Mouse (Mus musculus) liver, embryonic 16.5 days (tissue): ENCODE results near the gene Cyp2c54. TPM values are rescaled to one million over a fixed set of nuclear protein-coding genes. Genes with fewer than 3 reads are reported as not detected.
"Not testable (repeated sequence)": the region's sequence is repeated elsewhere in the genome, so short reads cannot be mapped to it uniquely, and the experiment has no call there.

Experiments
- ATAC-seq: fragments of 200-750 bp; cut with Nextera tagmentation; 2 replicates; pipeline ENCODE4 v1.8.0; 2017; ENCODE audit warnings: low read depth, mild to moderate bottlenecking, moderate number of reproducible peaks, moderate library complexity
- H3K27ac ChIP-seq: fragments of 300-500 bp; sonication (generic); 2 replicates; pipeline ENCODE4 v1.5.1; 2014; ENCODE audit warnings: mild to moderate bottlenecking, low read length
- H3K27me3 ChIP-seq: fragments of 300-500 bp; sonication (generic); 2 replicates; pipeline ENCODE4 v1.6.1; 2014; ENCODE audit warnings: low read depth, low read length, mixed read lengths; ENCODE audit not compliant: control insufficient read depth, insufficient read depth
- H3K36me3 ChIP-seq: fragments of 300-500 bp; sonication (generic); 2 replicates; pipeline ENCODE4 v1.6.1; 2014; ENCODE audit warnings: mild to moderate bottlenecking; ENCODE audit not compliant: control insufficient read depth, insufficient read depth
- H3K4me1 ChIP-seq: fragments of 300-500 bp; sonication (generic); 2 replicates; pipeline ENCODE4 v1.6.1; 2014; ENCODE audit warnings: low read depth, low read length, mixed read lengths; ENCODE audit not compliant: control insufficient read depth
- H3K4me2 ChIP-seq: fragments of 300-500 bp; sonication (generic); 2 replicates; pipeline ENCODE4 v1.6.1; 2014; ENCODE audit warnings: low read depth, low read length, mixed read lengths
- H3K4me3 ChIP-seq: fragments of 300-500 bp; sonication (generic); 2 replicates; pipeline ENCODE4 v1.5.1; 2014; ENCODE audit warnings: low read depth, mild to moderate bottlenecking, low read length
- H3K9ac ChIP-seq: fragments of 300-500 bp; sonication (generic); 2 replicates; pipeline ENCODE4 v1.6.1; 2014; ENCODE audit warnings: low read depth, low read length
- H3K9me3 ChIP-seq: fragments of 300-500 bp; sonication (generic); replicated peaks from 2 replicates; pipeline ENCODE4 v1.6.1; 2016; ENCODE audit warnings: low read length; ENCODE audit not compliant: control insufficient read depth
- WGBS: fragments of 180-500 bp; shearing (Covaris S2); extraction: QIAGEN DNeasy Blood & Tissue Kit; methylation state at CpG from one replicate; pipeline ENCODE4 v1.1.7; 2014; ENCODE audit not compliant: insufficient replicate concordance; 5-methylcytosine and 5-hydroxymethylcytosine counted together
- polyA plus RNA-seq: library from polyadenylated mRNA; unstranded; fragments of >200 nt; fragmentation: Nextera tagmentation; extraction: Ambion mirVana; gene quantifications from 2 replicates; pipeline ENCODE4 v1.2.1, GENCODE M21; 2015

Gene Cyp2c54
- polyA plus RNA-seq: not detected in 2 replicates

DNA sequence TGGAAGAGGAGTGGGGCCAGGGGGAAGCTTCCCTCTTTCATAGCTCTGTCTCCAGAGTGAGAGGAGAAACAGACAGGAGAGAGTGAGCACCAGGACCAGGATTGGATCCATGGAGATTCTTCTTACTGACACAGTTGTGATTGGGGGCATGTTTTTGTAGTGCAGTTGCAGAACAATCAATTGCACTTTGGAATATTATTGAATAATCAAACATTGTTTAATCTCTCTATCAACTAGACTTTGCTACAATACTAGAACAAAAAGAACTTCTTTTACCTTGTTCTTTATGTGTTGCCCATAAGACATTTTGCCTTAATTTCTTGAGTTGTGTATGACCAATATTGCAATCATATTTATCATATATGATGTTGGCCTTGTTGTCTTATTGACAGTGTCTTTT, at the start of gene Cyp2c54:
Gene Cyp2c54 (minus strand): TSS at position 127 of the 400 bp plus-strand sequence.
- Histone ChIP-seq H3K27ac (no peak within 1 kb of the TSS), H3K9ac (no peak within 1 kb of the TSS), H3K4me2 (no peak within 1 kb of the TSS), H3K27me3 (no peaks in the 10 kb centered on the region), H3K9me3 (no peaks in the 10 kb centered on the region), H3K36me3 (no peaks in the 10 kb centered on the region), H3K4me1 (no peaks in the 10 kb centered on the region), H3K4me3 (no peak within 1 kb of the TSS)
- no peak for ATAC-seq

DNA sequence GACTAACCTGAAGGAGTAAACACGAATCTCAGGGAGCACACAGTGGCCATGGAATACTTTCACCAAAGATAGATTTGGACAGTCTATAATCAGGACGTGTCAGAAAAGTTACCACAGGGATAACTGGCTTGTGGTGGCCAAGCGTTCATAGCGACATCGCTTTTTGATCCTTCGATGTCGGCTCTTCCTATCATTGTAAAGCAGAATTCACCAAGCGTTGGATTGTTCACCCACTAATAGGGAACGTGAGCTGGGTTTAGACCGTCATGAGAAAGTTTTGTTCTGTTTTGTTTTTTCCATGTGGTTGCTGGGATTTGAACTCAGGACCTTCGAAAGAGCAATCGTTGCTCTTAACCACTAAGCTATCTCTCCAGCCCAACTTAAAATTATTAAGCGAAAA, 46.0 kb upstream of the Cyp2c54 start:
- WGBS: 68% methylated on average over 13 of the region's 13 CpGs
- not testable (repeated sequence) for H3K9me3 ChIP-seq, ATAC-seq, H3K36me3 ChIP-seq, H3K4me1 ChIP-seq, H3K4me3 ChIP-seq, H3K27ac ChIP-seq, H3K27me3 ChIP-seq, H3K9ac ChIP-seq, H3K4me2 ChIP-seq

DNA sequence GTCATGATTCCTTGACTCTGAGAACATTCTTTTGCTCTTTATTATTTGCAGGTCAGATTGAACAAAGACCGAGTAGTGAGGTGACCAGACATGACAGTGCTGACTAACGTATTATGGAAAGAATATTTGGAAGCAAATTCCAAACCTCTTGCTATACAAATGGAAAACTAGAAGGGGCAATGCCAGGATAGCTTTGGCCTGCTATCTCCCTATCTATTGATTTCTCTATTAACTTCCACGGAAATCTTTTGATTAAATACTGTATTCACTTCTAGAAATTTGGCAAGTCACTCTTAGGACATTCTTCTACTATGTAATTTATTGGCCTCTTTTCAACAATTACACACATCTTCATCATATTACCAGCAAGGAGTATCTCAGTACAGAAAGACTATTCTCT, 17.5 kb upstream of the Cyp2c54 start:
- Histone ChIP-seq H3K4me1 (no peaks in the 10 kb centered on the region), H3K36me3 (no peaks in the 10 kb centered on the region), H3K9ac (no peak overlapping the region), H3K4me2 (no peak overlapping the region), H3K9me3 (no peaks in the 10 kb centered on the region), H3K27me3 (no peaks in the 10 kb centered on the region), H3K27ac (no peak overlapping the region), H3K4me3 (no peak overlapping the region)
- WGBS: 51% methylated on average over 3 of the region's 3 CpGs
- ATAC-seq: no peak

DNA sequence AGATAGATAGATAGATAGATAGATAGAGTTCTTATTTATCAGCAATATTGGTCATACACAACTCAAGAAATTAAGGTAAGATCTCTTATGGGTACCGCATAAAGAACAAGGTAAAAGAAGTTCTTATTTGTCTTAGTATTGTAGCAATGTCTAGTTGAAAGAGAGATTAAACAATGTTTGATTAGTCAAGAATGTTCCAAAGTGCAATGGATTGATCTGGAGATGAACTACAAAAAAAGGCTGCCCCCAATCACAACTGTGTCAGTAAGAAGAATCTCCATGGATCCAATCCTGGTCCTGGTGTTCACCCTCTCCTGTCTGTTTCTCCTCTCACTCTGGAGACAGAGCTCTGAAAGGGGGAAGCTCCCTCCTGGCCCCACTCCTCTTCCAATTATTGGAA, 15.8 kb upstream of the Cyp2c54 start, which contains the start of gene Cyp2c50:
Gene Cyp2c50 (plus strand): TSS at position 268 of the 400 bp plus-strand sequence.
- not testable (repeated sequence) for H3K9me3 ChIP-seq, H3K27ac ChIP-seq, H3K4me1 ChIP-seq, H3K36me3 ChIP-seq, ATAC-seq, H3K4me3 ChIP-seq, H3K4me2 ChIP-seq, H3K9ac ChIP-seq, H3K27me3 ChIP-seq
- 89% methylated on average over 1 of the region's 1 CpGs for WGBS

DNA sequence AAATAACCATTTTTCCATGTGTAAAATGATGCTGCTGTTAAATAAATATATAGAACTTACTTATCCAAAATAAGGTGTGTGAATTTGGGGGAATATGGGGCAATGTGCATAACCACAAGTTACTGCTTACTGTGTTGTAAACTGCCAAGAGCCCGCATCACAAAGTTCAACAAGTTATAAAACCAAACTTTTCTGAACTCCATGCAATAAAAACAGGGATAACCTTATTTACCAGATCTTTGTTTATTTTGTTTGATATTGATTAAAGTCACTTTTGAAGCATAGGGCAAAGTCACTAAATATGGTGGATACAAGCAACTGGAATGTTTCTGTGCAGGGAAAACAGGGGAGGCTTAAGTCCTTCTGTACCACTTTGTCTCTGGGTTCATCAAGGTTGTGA, 14.8 kb upstream of the Cyp2c54 start:
- no peak for ATAC-seq

DNA sequence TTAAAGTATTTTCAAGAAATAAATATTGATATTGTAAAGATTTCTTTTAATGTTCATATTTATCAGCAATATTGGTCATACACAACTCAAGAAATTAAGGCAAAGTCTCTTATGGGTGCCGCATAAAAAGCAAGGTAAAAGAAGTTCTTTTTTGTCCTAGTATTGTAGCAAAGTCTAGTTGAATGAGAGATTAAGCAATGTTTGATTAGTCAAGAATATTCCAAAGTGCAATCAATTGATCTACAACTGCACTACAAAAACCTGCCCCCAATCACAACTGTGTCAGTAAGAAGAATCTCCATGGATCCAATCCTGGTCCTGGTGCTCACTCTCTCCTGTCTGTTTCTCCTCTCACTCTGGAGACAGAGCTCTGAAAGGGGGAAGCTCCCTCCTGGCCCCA, 81.5 kb downstream of the Cyp2c54 start, which contains the start of gene Cyp2c37:
Gene Cyp2c37 (plus strand): TSS at position 285 of the 400 bp plus-strand sequence.
- not testable (repeated sequence) for H3K27me3 ChIP-seq, ATAC-seq
- WGBS: 69% methylated on average over 1 of the region's 1 CpGs

More for the DNA sequence above, 14.8 kb upstream of the Cyp2c54 start:
- Histone ChIP-seq H3K27me3 (no peaks in the 10 kb centered on the region), H3K9ac (no peak overlapping the region), H3K27ac (no peak overlapping the region), H3K4me3 (no peak overlapping the region), H3K4me2 (no peak overlapping the region), H3K36me3 (no peaks in the 10 kb centered on the region), H3K4me1 (no peaks in the 10 kb centered on the region), H3K9me3 (no peaks in the 10 kb centered on the region)
- WGBS: 73% methylated on average over 1 of the region's 1 CpGs

DNA sequence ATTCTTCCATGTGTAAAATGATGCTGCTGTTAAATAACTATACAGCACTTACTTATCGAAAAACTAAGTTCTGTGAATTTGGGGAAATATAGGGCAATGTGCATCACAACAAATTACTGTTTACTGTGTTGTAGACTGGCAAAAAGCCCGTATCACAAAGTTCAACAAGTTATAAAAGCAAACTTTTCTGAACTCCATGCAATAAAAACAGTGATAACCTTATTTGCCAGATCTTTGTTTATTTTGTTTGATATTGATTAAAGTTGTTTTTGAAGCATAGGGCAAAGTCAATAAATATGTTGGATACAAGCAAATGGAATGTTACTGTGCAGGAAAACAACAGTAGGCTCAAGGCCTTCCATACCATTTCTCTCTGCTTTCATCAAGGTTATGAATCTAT, 84.2 kb downstream of the Cyp2c54 start:
- no peaks in the 10 kb centered on the region for H3K36me3 ChIP-seq
- 47% methylated on average over 2 of the region's 2 CpGs for WGBS
- H3K27ac ChIP-seq: no peak overlapping the region
- no peak for ATAC-seq
- H3K4me2 ChIP-seq: no peak overlapping the region
- H3K4me3 ChIP-seq: no peak overlapping the region
- H3K9me3 ChIP-seq: no peaks in the 10 kb centered on the region
- H3K9ac ChIP-seq: no peak overlapping the region
- H3K4me1 ChIP-seq: no peaks in the 10 kb centered on the region
- H3K27me3 ChIP-seq: no peaks in the 10 kb centered on the region

More for the DNA sequence above, 81.5 kb downstream of the Cyp2c54 start, which contains the start of gene Cyp2c37:
- not testable (repeated sequence) for H3K9ac ChIP-seq, H3K4me3 ChIP-seq, H3K4me1 ChIP-seq, H3K9me3 ChIP-seq, H3K27ac ChIP-seq, H3K4me2 ChIP-seq, H3K36me3 ChIP-seq

Other genes starting within 250 kb of the Cyp2c54 start
- gene Cyp2c69, start 187.0 kb downstream of the Cyp2c54 start, polyA plus RNA-seq: 0.15 and 0.26 TPM in 2 replicates
- 0.24 and 0.41 TPM in 2 replicates for gene Cyp2c37, start 81.4 kb downstream of the Cyp2c54 start, polyA plus RNA-seq
- not detected in 2 replicates for gene Cyp2c50, start 15.9 kb upstream of the Cyp2c54 start, polyA plus RNA-seq
- gene Cyp2c70, start 113.5 kb upstream of the Cyp2c54 start, polyA plus RNA-seq: 37.5 and 43.0 TPM in 2 replicates
- 70.4 and 73.8 TPM in 2 replicates for gene Pdlim1, start 198.0 kb upstream of the Cyp2c54 start, polyA plus RNA-seq